Mouse (Mus musculus): Measurements from ENCODE around the gene Gucy2c. TPM values are rescaled to one million over a fixed set of nuclear protein-coding genes. Genes with fewer than 3 reads are reported as not detected.

The Gucy2c gene
- polyA plus RNA-seq, 1 experiment: 0.31 TPM

- no peaks in the 10 kb centered on the region for H3K4me1 ChIP-seq (replicated peaks; ENCODE audit: control insufficient read depth, insufficient read depth, low read length)
- no peak for TF ChIP-seq POLR2A (IDR thresholded peaks at IDR 0.05; ENCODE audit: control insufficient read depth, extremely low read depth, insufficient read depth, low read length, poor library complexity)
- no peak for TF ChIP-seq CTCF (IDR thresholded peaks at IDR 0.05; ENCODE audit: borderline replicate concordance, control insufficient read depth, extremely low read depth, insufficient read depth, low read length, poor library complexity)
- WGBS: 82% methylated on average over 20 of the region's 20 CpGs
- H3K4me3 ChIP-seq (ENCODE audit: control insufficient read depth, insufficient read depth, low read length): no peak overlapping the region
- H3K36me3 ChIP-seq (ENCODE audit: control insufficient read depth, insufficient read depth, low read length): no peaks in the 10 kb centered on the region
- H3K27ac ChIP-seq (ENCODE audit: control insufficient read depth, insufficient read depth, low read length): no peak overlapping the region
- DNase-seq: no peak
- no peaks in the 10 kb centered on the region; the same call in 1 of the 2 replicates for H3K27me3 ChIP-seq (ENCODE audit: control insufficient read depth, insufficient read depth, low read length)
Measured at GRCm38 (mm10) chr6:136654470-136654869, 127.1 kb downstream of the Gucy2c start.

- Histone ChIP-seq H3K27me3 (ENCODE audit: control insufficient read depth, insufficient read depth, low read length) (no peaks in the 10 kb centered on the region; the same call in 1 of the 2 replicates), H3K27ac (ENCODE audit: control insufficient read depth, insufficient read depth, low read length) (no peak overlapping the region), H3K36me3 (ENCODE audit: control insufficient read depth, insufficient read depth, low read length) (no peaks in the 10 kb centered on the region), H3K4me1 (replicated peaks; ENCODE audit: control insufficient read depth, insufficient read depth, low read length) (no peaks in the 10 kb centered on the region), H3K4me3 (ENCODE audit: control insufficient read depth, insufficient read depth, low read length) (no peak overlapping the region)
- 15% methylated on average over 5 of the region's 5 CpGs for WGBS
- TF ChIP-seq CTCF (IDR thresholded peaks at IDR 0.05; ENCODE audit: borderline replicate concordance, control insufficient read depth, extremely low read depth, insufficient read depth, low read length, poor library complexity): no peak
- TF ChIP-seq POLR2A (IDR thresholded peaks at IDR 0.05; ENCODE audit: control insufficient read depth, extremely low read depth, insufficient read depth, low read length, poor library complexity): no peak
- no peak for DNase-seq
Measured at GRCm38 (mm10) chr6:136653331-136653730, 128.2 kb downstream of the Gucy2c start.

DNA sequence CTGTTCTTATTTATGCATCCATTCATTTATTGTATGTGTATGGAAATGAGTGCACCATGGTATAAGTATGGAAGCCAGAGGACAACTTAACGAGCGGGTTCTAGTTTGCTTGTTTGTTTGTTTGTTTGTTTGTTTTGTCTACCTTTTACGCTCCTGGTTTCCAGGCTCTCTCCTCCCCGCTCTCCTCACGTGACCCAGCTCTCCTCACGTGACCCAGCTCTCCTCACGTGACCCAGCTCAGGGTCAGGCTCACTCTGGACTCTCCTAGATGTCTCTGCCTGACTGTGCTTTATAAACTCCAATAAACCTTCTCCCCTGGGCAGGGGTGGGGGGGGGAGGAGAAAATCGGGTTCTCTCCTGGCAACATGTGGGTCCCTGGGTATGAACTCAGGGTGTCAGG lies 130.9 kb downstream of the Gucy2c start:
- H3K27ac ChIP-seq (ENCODE audit: control insufficient read depth, insufficient read depth, low read length): no peak overlapping the region
- no peaks in the 10 kb centered on the region for H3K36me3 ChIP-seq (ENCODE audit: control insufficient read depth, insufficient read depth, low read length)
- WGBS: 94% methylated on average over 8 of the region's 8 CpGs
- H3K27me3 ChIP-seq (ENCODE audit: control insufficient read depth, insufficient read depth, low read length): no peaks in the 10 kb centered on the region; the same call in 1 of the 2 replicates
- H3K4me3 ChIP-seq (ENCODE audit: control insufficient read depth, insufficient read depth, low read length): no peak overlapping the region
- no peak for DNase-seq
- TF ChIP-seq POLR2A (IDR thresholded peaks at IDR 0.05; ENCODE audit: control insufficient read depth, extremely low read depth, insufficient read depth, low read length, poor library complexity) (no peak), CTCF (IDR thresholded peaks at IDR 0.05; ENCODE audit: borderline replicate concordance, control insufficient read depth, extremely low read depth, insufficient read depth, low read length, poor library complexity) (no peak)
- no peaks in the 10 kb centered on the region for H3K4me1 ChIP-seq (replicated peaks; ENCODE audit: control insufficient read depth, insufficient read depth, low read length)

GRCm38 (mm10) chr6:136647455-136647861 lies 134.1 kb downstream of the Gucy2c start:
- Histone ChIP-seq H3K27me3 (ENCODE audit: control insufficient read depth, insufficient read depth, low read length) (no peaks in the 10 kb centered on the region; the same call in 1 of the 2 replicates), H3K36me3 (ENCODE audit: control insufficient read depth, insufficient read depth, low read length) (no peaks in the 10 kb centered on the region), H3K27ac (ENCODE audit: control insufficient read depth, insufficient read depth, low read length) (no peak overlapping the region), H3K4me3 (ENCODE audit: control insufficient read depth, insufficient read depth, low read length) (no peak overlapping the region), H3K4me1 (replicated peaks; ENCODE audit: control insufficient read depth, insufficient read depth, low read length) (no peaks in the 10 kb centered on the region)
- no peak for DNase-seq
- no peak for TF ChIP-seq POLR2A (IDR thresholded peaks at IDR 0.05; ENCODE audit: control insufficient read depth, extremely low read depth, insufficient read depth, low read length, poor library complexity)
- no peak for TF ChIP-seq CTCF (IDR thresholded peaks at IDR 0.05; ENCODE audit: borderline replicate concordance, control insufficient read depth, extremely low read depth, insufficient read depth, low read length, poor library complexity)
- 92% methylated on average over 10 of the region's 10 CpGs for WGBS

Other genes starting within 250 kb of the Gucy2c start
- 31.4 and 37.1 TPM in 2 replicates for gene Plbd1, start 119.8 kb downstream of the Gucy2c start, polyA plus RNA-seq (2012; rRNA removed)
- gene Hist4h4, start 22.6 kb upstream of the Gucy2c start, polyA plus RNA-seq (2012; rRNA removed): 14.5 and 17.8 TPM in 2 replicates
- gene H2afj, start 26.5 kb upstream of the Gucy2c start, polyA plus RNA-seq (2012; rRNA removed): 309 and 326 TPM in 2 replicates
- gene BC049715, start 45.9 kb upstream of the Gucy2c start, polyA plus RNA-seq (2012; rRNA removed): 0.86 and 2.3 TPM in 2 replicates
- gene Wbp11, start 46.5 kb upstream of the Gucy2c start, polyA plus RNA-seq (2012; rRNA removed): 72.3 and 91.3 TPM in 2 replicates
- gene Smco3, start 53.7 kb upstream of the Gucy2c start, polyA plus RNA-seq (2012; rRNA removed): 0.13 and 0.24 TPM in 2 replicates
- gene Art4, start 76.0 kb upstream of the Gucy2c start, polyA plus RNA-seq (2012; rRNA removed): 12.8 and 13.3 TPM in 2 replicates
- gene Mgp, start 94.1 kb upstream of the Gucy2c start, polyA plus RNA-seq (2012; rRNA removed): 173 and 274 TPM in 2 replicates
- gene Erp27, start 140.4 kb upstream of the Gucy2c start, polyA plus RNA-seq (2012; rRNA removed): 1.8 and 2.4 TPM in 2 replicates
- gene Pde6h, start 142.1 kb upstream of the Gucy2c start, polyA plus RNA-seq (2012; rRNA removed): 0.01 TPM in 1 of 2 replicates, not detected in the other
- 644 and 667 TPM in 2 replicates for gene Arhgdib, start 160.1 kb upstream of the Gucy2c start, polyA plus RNA-seq (2012; rRNA removed)